ENCODE assay signal across 27 mouse cellular contexts in the genomic region with DNA sequence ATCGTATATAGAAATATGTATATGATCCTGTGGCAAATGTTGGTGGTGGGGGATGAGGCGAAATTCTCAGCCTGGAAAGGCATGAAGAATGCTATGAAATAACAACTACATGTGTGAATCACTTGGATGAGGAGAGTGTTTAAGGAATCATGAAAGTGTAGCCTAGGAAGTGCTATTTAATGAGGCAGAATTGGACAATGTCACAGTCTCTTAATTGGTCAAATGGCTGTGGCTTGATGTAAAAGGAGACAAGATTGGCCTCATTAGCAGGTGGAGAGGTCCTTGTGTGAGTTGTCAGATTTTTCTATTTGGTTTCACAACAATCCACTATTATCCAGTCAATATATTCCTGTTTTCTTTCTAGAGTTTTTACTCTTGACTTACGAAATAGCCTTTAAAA.
"Had no signal": no experiment of that assay in that cellular context is flagged by ENCODE, and none has a peak within 500 bp of the region (broad histone marks: within the 10 kb centered on the region; RNA-seq: fewer than 3 reads in every experiment).

No protein-coding gene starts in this region.

- H3K4me1 ChIP-seq: heart, embryonic 10.5 days; heart, embryonic 13.5 days; heart, embryonic 15.5 days; hindbrain, embryonic 13.5 days; hindbrain, embryonic 15.5 days; limb, embryonic 10.5 days; limb, embryonic 12.5 days; liver, embryonic 13.5 days; liver, embryonic 15.5 days had no signal

- DNase-seq: gastrocnemius, adult 2 months; gastrocnemius, postnatal 14 days; gastrocnemius, postnatal 36 days; heart, postnatal 14 days; heart, postnatal 36 days; kidney, adult 11 months; kidney, adult 2 months; kidney, adult 9 months; kidney, postnatal 10 days; kidney, postnatal 25 days; kidney, postnatal 4 days; liver; liver, embryonic 13.5 days had no signal

- H3K36me3 ChIP-seq: heart, embryonic 10.5 days; heart, embryonic 15.5 days; kidney, embryonic 15.5 days; limb, embryonic 10.5 days; limb, embryonic 12.5 days; liver, embryonic 13.5 days; liver, embryonic 15.5 days had no signal

- H3K4me3 ChIP-seq: gastrocnemius, adult 2 months; heart, embryonic 10.5 days; heart, embryonic 13.5 days; heart, embryonic 15.5 days; hindbrain, embryonic 13.5 days; hindbrain, embryonic 15.5 days; kidney, embryonic 15.5 days; layer of hippocampus, adult 2 months; left cerebral cortex, adult 2 months; limb, embryonic 10.5 days; limb, embryonic 12.5 days; liver, embryonic 13.5 days; liver, embryonic 15.5 days had no signal

- H3K4me2 ChIP-seq: heart, embryonic 13.5 days; heart, embryonic 15.5 days; hindbrain, embryonic 13.5 days; hindbrain, embryonic 15.5 days; kidney, embryonic 15.5 days; limb, embryonic 12.5 days; liver, embryonic 11.5 days; liver, embryonic 13.5 days; liver, embryonic 15.5 days had no signal

- H3K9me3 ChIP-seq: heart, embryonic 10.5 days; heart, embryonic 13.5 days; heart, embryonic 15.5 days; hindbrain, embryonic 13.5 days; hindbrain, embryonic 15.5 days; kidney, embryonic 15.5 days; limb, embryonic 10.5 days; limb, embryonic 12.5 days; liver, embryonic 13.5 days; liver, embryonic 15.5 days had no signal

- H3K27me3 ChIP-seq: heart, embryonic 13.5 days; heart, embryonic 15.5 days; hindbrain, embryonic 13.5 days; hindbrain, embryonic 15.5 days; kidney, embryonic 15.5 days; limb, embryonic 12.5 days; liver, embryonic 13.5 days; liver, embryonic 15.5 days had no signal

- H3K9ac ChIP-seq: heart, embryonic 13.5 days; heart, embryonic 15.5 days; hindbrain, embryonic 13.5 days; hindbrain, embryonic 15.5 days; kidney, embryonic 15.5 days; limb, embryonic 12.5 days; liver, embryonic 13.5 days; liver, embryonic 15.5 days had no signal

- ATAC-seq: hindbrain, postnatal 0 days; intestine, embryonic 16.5 days had no signal

- H3K27ac ChIP-seq: gastrocnemius, adult 2 months; heart, embryonic 10.5 days; heart, embryonic 13.5 days; heart, embryonic 15.5 days; hindbrain, embryonic 13.5 days; hindbrain, embryonic 15.5 days; hindbrain, postnatal 0 days; kidney, embryonic 15.5 days; layer of hippocampus, adult 2 months; left cerebral cortex, adult 2 months; limb, embryonic 10.5 days; limb, embryonic 12.5 days; liver, embryonic 13.5 days; liver, embryonic 15.5 days had no signal
